Mouse (Mus musculus) heart, postnatal 0 days (tissue): ENCODE measurements around the gene Slc2a9.

Source experiments
- CTCF ChIP-seq: IDR thresholded peaks from 2 replicates; pipeline ENCODE4 v1.5.1; 2016; ENCODE audit warnings: antibody characterized with exemption, control low read depth, low read depth
- EP300 ChIP-seq: IDR thresholded peaks from 2 replicates; pipeline ENCODE4 v1.6.1; 2016; ENCODE audit warnings: antibody characterized with exemption, low read depth

- no peak for TF ChIP-seq CTCF
- TF ChIP-seq EP300: no peak
Measured at GRCm38 (mm10) chr5:38441088-38441839, 61.7 kb downstream of the Slc2a9 start.
